ENCODE assay signal across 15 mouse cellular contexts in the genomic region with DNA sequence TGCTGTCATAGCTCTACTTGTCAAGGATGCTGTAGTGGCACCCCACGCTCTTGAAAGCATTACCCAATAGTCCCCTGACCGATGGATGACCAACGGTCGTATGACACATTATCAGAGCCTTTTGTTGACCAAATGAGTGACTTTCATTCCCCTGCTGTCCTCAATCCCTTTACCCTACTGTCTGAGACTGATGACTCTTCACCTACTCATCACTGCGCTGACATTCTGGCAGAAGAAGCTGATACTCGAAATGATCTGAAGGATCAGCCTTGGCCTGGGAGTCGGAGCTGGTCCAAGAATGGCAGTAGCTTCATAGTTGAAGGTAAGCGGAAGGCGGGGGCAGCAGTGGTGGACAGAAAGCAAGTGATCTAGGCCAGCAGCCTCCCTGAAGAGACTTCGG.
DNase-seq lines count a peak whose midpoint lies in the region.
"Had no signal": no experiment of that assay in that cellular context is flagged by ENCODE, and none has a peak within 500 bp of the region (broad histone marks: within the 10 kb centered on the region; RNA-seq: fewer than 3 reads in every experiment).

No protein-coding gene starts in this region.

- peak; percentile 3 for DNase-seq in heart, adult 11 months
- no peak for DNase-seq in heart, postnatal 10 days
- peak; percentile 72 for DNase-seq in adrenal gland, adult 8-10 months
- peak; percentile 14 for DNase-seq in adrenal gland, postnatal 25 days
- DNase-seq in gastrocnemius, postnatal 14 days = no peak
- no peak for DNase-seq in right cerebral cortex, postnatal 36 days (ENCODE audit: low spot score in 2 of 2)
- no peak for DNase-seq in cerebellum, postnatal 10 days
- DNase-seq: B cell, adult 2 months; cerebellum, adult 11-12 months; cerebellum, adult 8-10 months; cerebellum, postnatal 14 days; forebrain, postnatal 0 days; gastrocnemius, adult 2 months; gastrocnemius, postnatal 25 days; heart, adult 2 months had no signal

- intact Hi-C loops in heart, postnatal 10 days (cut with DNase I) = loop anchor here (5.0 kb wide), 1 partner anchor 206 kb away; no protein-coding TSS in a partner anchor
- intact Hi-C loops in gastrocnemius, postnatal 14 days (cut with DNase I; ENCODE audit: low total_unique reads) = no loop called here

Comparison
In these comparisons a context has a peak if more than half of its experiments do, and no peak if none do; other contexts are left out.
1. DNase-seq: peak in heart, adult 11 months (single experiment), adrenal gland, adult 8-10 months (single experiment) and adrenal gland, postnatal 25 days (single experiment); none in heart, postnatal 10 days (0 of 2), gastrocnemius, postnatal 14 days (single experiment), right cerebral cortex, postnatal 36 days (0 of 2) and cerebellum, postnatal 10 days (0 of 2).